Mouse (Mus musculus) fibroblast of lung, adult 2 months (primary cell): Measurements from ENCODE around the gene Hist1h4a.
"Not testable (repeated sequence)": the region's sequence is repeated elsewhere in the genome, so short reads cannot be mapped to it uniquely, and the experiment has no call there.

ENCODE experiments used
- DNase-seq: peaks from one replicate; pipeline ENCODE4 v3.0.0-alpha.2; 2011; ENCODE audit warnings: low read depth

Gene Hist1h4a

GRCm38 (mm10) chr13:23760972-23761864 is at the start of gene Hist1h4a:
Hist1h4a (minus strand) TSS chr13:23761230.
- peak; percentile 86 for DNase-seq

- no peak for DNase-seq
These were observed 45.5 kb upstream of the Hist1h4a start, which contains the start of gene Slc17a2 for GRCm38 (mm10) chr13:23806422-23807052. Slc17a2 (plus strand) TSS chr13:23806993.

DNA sequence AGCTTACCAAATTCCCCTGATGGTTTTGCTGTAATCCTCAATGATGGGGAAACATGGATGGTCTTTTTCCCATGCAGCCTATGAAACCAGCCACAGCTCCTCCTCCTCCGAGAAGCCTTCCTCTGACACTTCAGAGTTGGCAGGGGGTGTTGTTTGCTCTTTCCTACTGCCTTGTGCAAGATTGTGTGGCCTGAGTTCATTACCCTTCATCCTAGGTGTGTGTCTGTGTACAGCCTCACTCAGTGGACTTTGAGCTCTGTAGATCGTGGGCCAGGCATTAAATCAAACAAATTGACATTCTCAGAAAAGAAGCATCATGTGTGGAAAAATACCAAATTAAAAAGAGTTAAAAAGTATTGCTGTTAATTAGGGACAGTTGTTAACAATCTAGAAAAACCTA is 43.5 kb upstream of the Hist1h4a start:
- no peak for DNase-seq

DNA sequence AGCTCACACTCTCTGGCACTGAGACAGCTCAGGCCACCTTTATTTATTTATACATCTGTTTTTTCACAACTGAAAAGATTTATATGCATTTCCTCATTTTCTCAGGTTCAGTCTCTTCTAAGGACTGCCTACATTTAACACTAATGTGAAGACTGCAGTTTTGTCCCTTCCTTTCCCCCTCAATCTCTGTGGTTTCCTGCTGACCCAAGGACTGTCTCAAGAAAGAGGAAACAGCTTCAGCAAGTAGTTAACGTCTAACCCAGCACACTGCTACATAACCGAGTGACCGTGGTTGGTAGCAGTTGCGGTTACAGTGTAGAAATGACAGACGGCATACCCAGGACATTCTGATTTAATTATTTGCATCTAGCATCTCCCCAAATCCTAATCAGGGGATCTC is 38.4 kb upstream of the Hist1h4a start:
- DNase-seq, result no peak

DNA sequence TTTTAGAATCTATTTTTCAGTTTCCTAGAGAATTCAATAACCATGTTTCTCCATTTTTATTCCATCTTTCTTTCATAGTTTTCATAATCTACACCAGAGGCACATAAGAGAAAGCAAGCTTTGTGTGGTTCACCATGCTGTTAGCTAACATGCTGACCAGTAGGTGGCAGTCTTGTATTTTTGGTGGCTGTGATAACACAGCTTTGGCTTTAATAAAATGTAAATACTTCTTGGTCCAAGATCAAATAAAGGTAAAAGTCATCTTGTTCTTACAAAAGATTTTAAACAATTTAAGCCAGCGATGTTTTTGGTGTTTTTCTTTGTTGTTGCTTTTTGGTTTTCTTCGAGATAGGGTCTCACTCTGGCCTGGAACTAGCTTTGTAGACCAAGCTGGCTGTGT is 31.5 kb upstream of the Hist1h4a start:
- DNase-seq, result peak; percentile 20

DNA sequence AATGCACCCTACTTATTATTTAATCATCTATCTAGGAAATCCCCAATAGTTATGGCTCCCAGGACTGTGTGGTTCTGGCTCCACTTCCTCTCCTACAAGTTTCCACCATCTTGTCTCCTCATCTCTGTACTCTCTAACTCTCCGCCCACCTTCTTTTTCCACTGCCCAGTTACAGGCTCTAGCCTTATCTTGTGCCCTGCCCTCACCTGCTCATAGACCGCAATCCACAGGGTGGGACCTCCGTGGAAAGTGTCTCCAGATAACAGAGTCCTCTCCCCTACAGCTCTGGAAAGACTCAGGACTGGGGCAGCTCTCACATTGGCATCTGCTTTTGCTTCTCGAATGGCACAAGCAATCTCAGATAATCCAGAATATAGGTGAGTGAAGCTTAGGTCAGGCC is 18.0 kb upstream of the Hist1h4a start:
- no peak for DNase-seq

DNA sequence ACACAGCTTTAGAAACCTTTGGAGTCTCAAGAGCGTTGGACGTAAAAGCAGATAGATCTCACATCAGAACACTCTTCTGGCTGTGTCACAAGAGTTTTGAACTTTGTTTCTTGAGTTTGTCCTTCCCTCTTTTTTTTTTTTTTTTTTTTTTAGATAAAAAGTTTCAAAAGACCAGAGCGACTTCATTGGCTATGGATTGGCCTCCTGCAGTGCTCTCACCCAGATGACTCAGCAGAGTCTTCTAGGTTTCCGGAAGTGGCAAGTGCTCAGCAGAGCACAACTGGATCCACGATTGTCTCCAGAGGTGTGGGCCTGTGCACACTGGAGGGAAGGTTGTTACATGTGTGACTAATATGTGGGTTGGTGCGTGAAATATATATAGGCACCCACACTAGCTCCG is 17.3 kb upstream of the Hist1h4a start:
- no peak for DNase-seq

GRCm38 (mm10) chr13:23772561-23773313 is 11.7 kb upstream of the Hist1h4a start:
- DNase-seq, result no peak

- DNase-seq, result not testable (repeated sequence)
These were observed 8.6 kb upstream of the Hist1h4a start, which contains the start of gene Trim38 for GRCm38 (mm10) chr13:23769613-23770012. Trim38 (plus strand) TSS chr13:23769913.

- no peak for DNase-seq
These were observed 7.9 kb upstream of the Hist1h4a start for GRCm38 (mm10) chr13:23768834-23769397.

DNA sequence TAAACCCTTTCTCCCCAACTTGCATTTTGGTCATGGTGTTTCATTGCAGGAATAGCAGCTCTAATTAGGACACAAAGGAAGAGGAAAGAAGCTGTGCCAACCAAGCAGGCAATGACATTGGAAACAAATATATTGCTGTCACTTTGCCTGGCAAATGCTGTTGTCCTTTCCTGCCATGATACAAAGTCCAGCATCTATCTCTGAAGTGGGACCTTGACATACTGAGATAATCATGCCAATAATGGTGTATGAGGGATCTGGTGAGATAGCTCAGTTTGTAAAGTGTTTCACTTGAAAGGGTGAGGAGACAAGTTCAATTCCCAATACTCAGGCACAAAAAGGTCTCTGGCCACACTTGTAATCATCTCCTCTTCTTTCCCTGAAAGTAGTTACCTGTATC is 5.7 kb upstream of the Hist1h4a start:
- no peak for DNase-seq

DNA sequence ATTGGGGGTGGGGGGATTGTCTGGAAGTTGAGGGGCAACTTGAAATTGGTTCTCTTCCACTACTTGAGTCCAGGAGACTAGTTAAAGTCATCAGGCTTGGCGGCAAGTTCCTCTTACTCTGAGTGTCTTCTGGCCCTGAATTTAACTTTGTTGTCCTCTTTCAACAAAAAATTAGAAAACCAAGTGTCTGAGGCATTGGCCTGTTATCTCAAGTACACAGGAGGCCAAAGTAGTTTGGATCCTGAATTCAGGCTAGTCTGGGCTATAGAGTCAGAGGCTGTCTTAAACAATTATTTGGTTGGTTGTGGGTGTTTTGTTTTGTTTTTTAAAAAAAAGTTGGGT is 4.1 kb upstream of the Hist1h4a start:
- no peak for DNase-seq

GRCm38 (mm10) chr13:23764324-23765171 is 3.5 kb upstream of the Hist1h4a start:
- no peak for DNase-seq

GRCm38 (mm10) chr13:23763586-23764323 is 2.7 kb upstream of the Hist1h4a start, which contains the start of gene Hist1h1a:
Hist1h1a (plus strand) TSS chr13:23763666.
- DNase-seq, result no peak

DNA sequence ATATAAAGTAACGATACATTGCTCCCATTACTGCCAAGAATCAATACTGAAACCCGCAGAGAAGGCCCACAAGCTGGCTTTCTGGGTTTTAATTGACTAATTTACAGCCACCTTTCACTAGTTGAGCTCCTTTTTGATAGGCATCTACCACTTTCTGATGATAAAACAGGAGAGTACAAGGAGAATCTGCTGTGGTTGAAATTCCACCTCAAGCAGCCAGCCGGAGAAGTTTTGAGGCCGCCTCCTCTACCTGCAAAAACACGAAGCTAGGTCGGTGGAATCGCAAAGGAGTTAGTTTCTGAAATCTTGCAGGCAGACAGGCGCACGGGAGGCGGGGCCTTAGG is 2.2 kb upstream of the Hist1h4a start:
- no peak for DNase-seq

DNA sequence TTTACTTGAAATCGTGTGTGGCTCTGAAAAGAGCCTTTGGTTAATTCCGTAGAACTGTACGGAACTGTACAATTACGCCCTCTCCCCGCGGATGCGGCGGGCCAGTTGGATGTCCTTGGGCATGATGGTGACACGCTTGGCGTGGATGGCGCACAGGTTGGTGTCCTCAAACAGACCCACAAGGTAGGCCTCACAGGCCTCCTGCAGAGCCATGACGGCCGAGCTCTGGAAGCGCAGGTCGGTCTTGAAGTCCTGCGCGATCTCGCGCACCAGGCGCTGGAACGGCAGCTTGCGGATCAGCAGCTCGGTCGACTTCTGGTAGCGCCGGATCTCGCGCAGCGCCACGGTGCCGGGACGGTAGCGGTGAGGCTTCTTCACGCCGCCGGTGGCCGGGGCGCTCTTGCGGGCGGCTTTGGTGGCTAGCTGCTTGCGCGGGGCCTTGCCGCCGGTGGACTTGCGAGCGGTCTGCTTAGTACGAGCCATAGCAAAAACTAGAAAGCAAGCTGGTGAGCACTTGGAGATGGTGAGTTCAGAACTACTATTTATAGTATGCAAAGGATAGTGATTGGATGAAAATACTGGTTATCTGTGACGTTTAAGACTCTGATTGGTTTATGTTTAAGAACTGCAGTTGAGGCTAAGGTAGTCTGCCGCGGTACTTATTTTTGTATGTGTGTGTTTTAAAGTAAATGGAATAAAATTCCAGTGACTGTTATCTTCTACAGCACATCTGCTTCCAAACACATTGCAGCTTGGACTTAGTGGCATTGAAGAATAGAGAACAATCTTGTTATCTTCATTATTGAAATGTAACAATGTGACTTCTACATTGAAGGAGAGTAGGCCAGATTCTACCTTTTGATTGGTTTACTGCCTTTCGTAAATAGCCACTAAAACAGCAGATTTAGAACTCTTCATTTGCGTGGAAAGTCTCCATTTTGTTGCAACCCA is 1.1 kb upstream of the Hist1h4a start, which contains the start of gene Hist1h3a:
Gene Hist1h3a, minus strand, starts transcription at position 516 of the 951 bp plus-strand sequence.
- peak; percentile 70 for DNase-seq

DNA sequence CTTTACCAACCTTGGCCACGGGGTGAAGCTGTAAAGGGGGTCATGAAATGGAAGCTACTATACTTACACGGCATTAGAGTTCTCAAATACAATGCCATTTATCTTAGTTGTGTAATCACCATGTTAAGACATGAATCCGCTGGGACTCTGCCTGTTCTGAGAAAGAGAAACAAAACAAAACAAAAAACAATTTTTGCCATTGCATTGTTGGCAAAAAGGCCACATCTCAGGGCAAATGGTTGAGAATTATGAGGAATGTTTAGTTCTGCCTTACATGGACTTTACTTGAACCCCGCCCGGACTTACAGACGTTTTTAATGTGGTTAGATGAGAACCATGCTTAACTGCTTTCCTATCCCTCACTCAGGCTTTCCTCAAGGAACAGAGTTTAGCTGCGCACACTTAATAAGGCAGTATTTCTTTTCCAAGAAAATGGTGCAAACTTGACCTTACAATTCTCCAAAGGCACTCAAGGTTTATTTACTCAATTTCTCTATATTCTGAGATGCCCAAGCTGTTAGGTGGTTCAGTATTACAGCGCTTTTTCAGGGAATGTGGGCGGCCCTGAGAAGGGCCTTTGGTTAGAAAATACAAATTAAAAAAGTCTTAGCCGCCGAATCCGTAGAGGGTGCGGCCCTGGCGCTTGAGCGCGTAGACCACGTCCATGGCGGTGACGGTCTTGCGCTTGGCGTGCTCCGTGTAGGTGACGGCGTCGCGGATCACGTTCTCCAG is 624 bp downstream of the Hist1h4a start:
- DNase-seq, result no peak

DNA sequence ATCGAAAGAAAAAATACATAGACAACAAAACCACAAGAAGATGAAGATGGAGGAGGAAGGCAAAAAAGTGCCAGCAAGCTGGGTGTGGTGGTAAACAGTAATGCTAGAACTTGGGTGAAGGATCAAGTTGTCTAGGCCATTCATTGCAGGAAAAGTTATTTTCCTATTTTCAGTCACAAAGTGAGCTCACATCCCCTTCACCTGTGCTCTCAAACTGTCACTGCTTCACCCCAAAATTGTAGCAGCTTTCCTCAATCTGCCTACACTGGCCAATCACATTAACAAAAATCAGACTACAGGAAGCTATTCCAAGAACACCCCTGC is 1.2 kb downstream of the Hist1h4a start:
- no peak for DNase-seq

DNA sequence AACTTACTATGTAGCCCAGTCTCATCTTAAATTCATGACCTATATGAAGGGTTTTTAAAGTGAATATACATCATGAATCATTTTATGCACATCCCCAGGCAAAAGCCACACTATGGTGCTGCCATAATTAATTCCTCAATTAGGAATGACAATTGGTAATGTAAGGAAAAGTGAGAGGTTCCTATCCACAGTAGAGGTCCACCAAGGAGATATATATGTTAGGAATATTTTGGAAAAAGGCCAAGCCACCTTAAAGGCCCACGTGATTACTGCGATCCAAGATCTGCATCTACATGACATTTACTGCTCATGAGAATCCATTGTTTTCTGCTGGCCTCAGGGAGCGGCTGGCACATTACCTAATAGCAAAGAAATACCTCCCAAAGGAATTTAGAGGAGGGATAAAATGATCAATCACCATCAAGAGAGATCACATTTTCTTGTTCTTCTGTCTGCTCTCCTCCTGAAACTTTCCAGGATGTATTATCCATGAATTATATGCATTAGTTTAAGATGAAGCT is 1.7 kb downstream of the Hist1h4a start:
- no peak for DNase-seq
